Mouse (Mus musculus) kidney, postnatal 0 days (tissue): ENCODE measurements around the gene Flt3. TPM values are rescaled to one million over a fixed set of nuclear protein-coding genes. Genes with fewer than 3 reads are reported as not detected.

Experiments used
- ATAC-seq: fragments of 200-750 bp; cut with Nextera tagmentation; replicated peaks from 2 replicates; pipeline ENCODE4 v1.8.0; 2017; ENCODE audit warnings: low read depth, moderate number of reproducible peaks, moderate TSS enrichment, moderate library complexity; ENCODE audit not compliant: low FRiP score
- DNase-seq: peaks from one replicate; pipeline ENCODE4 v3.0.0-alpha.2; 2016; ENCODE audit warnings: low spot score
- H3K27ac ChIP-seq: fragments of 300-500 bp; sonication (generic); 2 replicates; pipeline ENCODE4 v1.5.1; 2014; ENCODE audit warnings: mild to moderate bottlenecking
- H3K27me3 ChIP-seq: fragments of 300-500 bp; sonication (generic); 2 replicates; pipeline ENCODE4 v1.6.1; 2014; ENCODE audit warnings: low read length, mixed read lengths; ENCODE audit not compliant: insufficient read depth
- H3K36me3 ChIP-seq: fragments of 300-500 bp; sonication (generic); 2 replicates; pipeline ENCODE4 v1.6.1; 2014; ENCODE audit warnings: low read length, mixed read lengths; ENCODE audit not compliant: insufficient read depth
- H3K4me1 ChIP-seq: fragments of 300-500 bp; sonication (generic); replicated peaks from 2 replicates; pipeline ENCODE4 v1.6.1; 2014; ENCODE audit warnings: antibody characterized with exemption, low read length, mixed read lengths; ENCODE audit not compliant: insufficient read depth
- H3K4me2 ChIP-seq: fragments of 300-500 bp; sonication (generic); 2 replicates; pipeline ENCODE4 v1.6.1; 2014; ENCODE audit warnings: mild to moderate bottlenecking, low read length, moderate library complexity, mixed read lengths
- H3K4me3 ChIP-seq: fragments of 300-500 bp; sonication (generic); replicated peaks from 2 replicates; pipeline ENCODE4 v1.5.1; 2014; ENCODE audit warnings: low read depth, low read length
- H3K9ac ChIP-seq: fragments of 300-500 bp; sonication (generic); 2 replicates; pipeline ENCODE4 v1.6.1; 2014; ENCODE audit warnings: low read depth, low read length
- H3K9me3 ChIP-seq: fragments of 300-500 bp; sonication (generic); replicated peaks from 2 replicates; pipeline ENCODE4 v1.6.1; 2016; ENCODE audit warnings: low read length, inconsistent platforms, mixed read lengths
- CTCF ChIP-seq: IDR thresholded peaks from 2 replicates; pipeline ENCODE4 v1.5.1; 2016; ENCODE audit warnings: antibody characterized with exemption, low read depth, mild to moderate bottlenecking, moderate library complexity
- WGBS: fragments of 180-500 bp; shearing (Covaris S2); extraction: QIAGEN DNeasy Blood & Tissue Kit; methylation state at CpG from one replicate; pipeline ENCODE4 v1.1.7; 2014; 5-methylcytosine and 5-hydroxymethylcytosine counted together
- polyA plus RNA-seq: library from polyadenylated mRNA; unstranded; fragments of >200 nt; fragmentation: Nextera tagmentation; extraction: Ambion mirVana; gene quantifications from 2 replicates; pipeline ENCODE4 v1.2.1, GENCODE M21; 2015

The Flt3 gene
- polyA plus RNA-seq, 1 experiment from 2014 or later = 0.08 TPM

DNA sequence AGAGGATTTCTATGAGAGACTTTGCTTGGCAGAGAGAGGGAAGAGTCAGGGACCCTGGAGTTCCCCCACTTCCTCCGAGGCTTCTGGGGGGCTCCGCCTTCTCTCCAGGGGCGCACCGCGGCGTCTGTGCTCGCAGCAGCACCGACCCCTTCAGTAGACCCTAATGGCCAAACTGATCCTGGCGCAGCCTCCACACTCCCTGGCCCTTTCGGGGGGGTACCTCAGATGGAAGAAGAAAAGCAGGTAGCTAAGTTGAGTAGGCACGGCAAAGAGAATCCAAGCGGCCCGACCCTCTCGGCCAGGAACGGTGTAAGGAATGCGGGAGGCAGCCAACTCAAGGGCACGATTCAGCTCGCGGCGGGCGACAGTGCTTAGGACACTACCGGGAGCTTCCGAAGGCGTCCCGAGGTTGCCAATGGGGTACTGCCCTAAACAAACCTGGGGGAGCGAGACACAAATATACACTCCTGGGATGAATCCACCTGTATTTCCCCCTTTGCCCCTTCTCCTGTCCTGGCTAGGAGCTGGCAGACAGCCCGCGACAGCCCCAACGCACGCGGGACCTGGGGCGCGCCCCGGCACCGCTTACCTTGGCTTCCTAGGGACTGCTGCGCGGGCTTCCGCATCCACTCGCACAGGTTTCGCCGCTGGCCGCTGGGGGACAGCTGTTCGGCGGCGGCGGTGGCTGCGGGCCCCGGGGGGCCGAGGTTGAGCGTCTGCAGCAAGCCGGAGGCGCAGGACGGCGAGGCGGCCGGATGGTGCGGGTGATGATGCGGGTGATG, 94.2 kb downstream of the Flt3 start:
- H3K36me3 ChIP-seq = no peaks in the 10 kb centered on the region
- H3K4me1 ChIP-seq = peaks cover 9% of the 10 kb centered on the region
- H3K9me3 ChIP-seq = no peaks in the 10 kb centered on the region
- whole genome bisulfite sequencing = under 1% methylated on average over 57 of the region's 58 CpGs
- ATAC-seq (no peak), DNase-seq (no peak)
- H3K4me2 ChIP-seq = peak overlapping the region; percentile 30; the same call in 1 of the 2 replicates
- TF ChIP-seq CTCF = no peak
- H3K4me3 ChIP-seq = peak overlapping the region; percentile 17; the same call in 1 of the 2 replicates
- H3K27me3 ChIP-seq = peaks cover 96% of the 10 kb centered on the region
- H3K9ac ChIP-seq = no peak overlapping the region
- H3K27ac ChIP-seq = no peak overlapping the region

DNA sequence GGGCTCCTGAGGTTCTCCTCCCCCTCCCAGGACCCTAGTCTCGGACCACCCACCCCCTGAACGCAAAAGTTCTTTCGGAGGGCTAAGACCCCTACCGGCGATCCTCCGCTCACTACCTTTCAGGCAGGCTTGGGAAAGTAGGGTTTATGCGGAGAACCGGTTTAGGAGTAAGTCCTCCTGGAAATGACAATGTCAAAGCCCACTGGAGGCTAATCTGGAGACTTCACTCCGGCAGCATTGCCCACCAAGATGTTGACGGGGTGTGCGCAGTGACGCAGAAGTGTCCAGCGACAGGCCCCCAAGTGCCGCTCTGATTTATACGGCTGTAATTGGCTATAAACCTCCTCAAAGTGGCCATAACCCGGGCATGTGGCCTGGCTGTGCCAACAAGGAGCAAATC, 95.1 kb downstream of the Flt3 start:
- H3K4me3 ChIP-seq = no peak overlapping the region

DNA sequence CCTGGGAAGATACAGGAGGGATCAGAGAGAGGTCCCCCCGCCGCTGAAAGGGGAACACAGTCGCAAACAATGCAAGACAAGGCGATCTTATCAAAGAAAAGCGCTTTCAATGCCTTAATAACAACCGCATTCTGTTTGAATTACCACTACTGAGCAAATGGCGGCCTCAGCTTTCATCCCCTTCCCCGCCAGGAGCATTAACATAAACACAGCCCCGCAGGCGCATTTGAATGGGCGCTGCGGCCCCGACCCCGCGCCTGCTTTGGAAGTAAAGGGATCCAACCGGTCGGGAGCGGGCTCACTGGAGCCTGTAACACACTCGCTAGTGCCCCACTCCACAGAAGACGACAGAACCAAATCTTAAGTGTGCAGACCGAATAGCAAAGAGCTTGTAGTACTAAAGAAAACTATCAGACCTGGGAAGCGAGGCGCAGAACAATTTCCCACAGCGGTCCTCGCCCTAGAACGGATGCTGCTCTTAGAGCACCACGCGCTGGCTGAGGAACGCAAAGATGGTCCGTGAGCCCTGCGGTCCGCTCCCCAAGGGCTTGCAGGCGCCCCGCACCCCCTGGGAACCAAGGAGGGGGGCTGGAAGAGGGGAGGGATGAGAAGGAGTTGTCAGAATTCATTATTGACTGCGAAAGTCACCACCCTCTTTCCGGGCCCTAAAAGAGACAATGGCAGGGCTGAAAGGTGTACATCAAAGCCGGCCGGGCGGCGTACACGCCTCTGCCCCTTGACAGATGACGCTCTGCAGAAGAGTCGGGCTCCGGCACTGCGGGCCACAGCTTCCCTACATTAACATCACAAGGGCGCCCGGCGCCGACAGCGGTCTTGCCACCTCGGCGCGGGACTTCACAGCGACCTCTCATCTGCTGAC, 95.8 kb downstream of the Flt3 start:
- no peak overlapping the region for H3K9ac ChIP-seq
- DNase-seq = no peak
- H3K9me3 ChIP-seq = no peaks in the 10 kb centered on the region
- no peak for ATAC-seq
- no peak overlapping the region for H3K4me3 ChIP-seq
- H3K4me1 ChIP-seq = peaks cover 12% of the 10 kb centered on the region
- no peak for TF ChIP-seq CTCF
- H3K36me3 ChIP-seq = no peaks in the 10 kb centered on the region
- 1% methylated on average over 54 of the region's 54 CpGs for WGBS
- H3K27ac ChIP-seq = no peak overlapping the region
- H3K4me2 ChIP-seq = no peak overlapping the region
- peaks cover 95% of the 10 kb centered on the region for H3K27me3 ChIP-seq

More for the DNA sequence above, 95.1 kb downstream of the Flt3 start:
- Histone ChIP-seq H3K4me1 (peaks cover 9% of the 10 kb centered on the region), H3K4me2 (no peak overlapping the region), H3K9ac (no peak overlapping the region), H3K9me3 (no peaks in the 10 kb centered on the region), H3K27ac (no peak overlapping the region), H3K36me3 (no peaks in the 10 kb centered on the region), H3K27me3 (peaks cover 94% of the 10 kb centered on the region)
- no peak for TF ChIP-seq CTCF
- no peak for DNase-seq
- 2% methylated on average over 16 of the region's 16 CpGs for WGBS
- no peak for ATAC-seq

DNA sequence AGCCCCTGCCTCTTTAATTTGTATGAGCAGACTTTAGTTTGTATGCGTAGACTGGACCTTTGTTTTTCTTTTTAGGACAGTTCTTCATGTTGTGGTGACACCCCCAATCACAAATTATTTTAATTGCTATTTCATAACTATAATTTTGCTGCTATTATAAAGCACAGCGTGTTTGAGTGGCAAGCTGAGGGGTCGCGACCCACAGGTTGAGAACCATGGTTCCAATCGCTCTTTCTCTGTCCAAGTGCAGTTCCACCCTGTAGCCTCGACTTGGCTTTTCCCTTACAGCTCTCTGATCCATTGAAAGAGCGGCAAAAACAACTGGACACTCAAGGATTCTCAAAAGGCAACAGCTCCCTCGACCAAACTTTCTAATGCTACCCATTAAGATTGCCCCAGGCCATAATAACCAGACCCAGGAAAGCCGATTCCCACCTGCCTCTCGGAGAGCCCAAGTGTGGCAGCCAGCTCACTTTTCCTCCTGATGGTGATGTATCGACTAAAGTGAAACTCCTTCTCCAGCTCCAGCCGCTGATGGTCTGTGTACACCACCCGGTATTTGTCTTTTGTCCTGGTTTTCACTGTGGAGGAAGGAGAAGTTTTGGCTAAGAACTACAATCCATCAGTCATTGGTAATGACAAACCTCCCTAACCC, 97.4 kb downstream of the Flt3 start:
- no peak for TF ChIP-seq CTCF
- DNase-seq (no peak), ATAC-seq (no peak)
- Histone ChIP-seq H3K27ac (no peak overlapping the region), H3K4me2 (no peak overlapping the region), H3K36me3 (no peaks in the 10 kb centered on the region), H3K9me3 (no peaks in the 10 kb centered on the region), H3K4me3 (no peak overlapping the region), H3K27me3 (peaks cover 95% of the 10 kb centered on the region), H3K9ac (no peak overlapping the region), H3K4me1 (peaks cover 15% of the 10 kb centered on the region)
- WGBS = 6% methylated on average over 13 of the region's 13 CpGs

DNA sequence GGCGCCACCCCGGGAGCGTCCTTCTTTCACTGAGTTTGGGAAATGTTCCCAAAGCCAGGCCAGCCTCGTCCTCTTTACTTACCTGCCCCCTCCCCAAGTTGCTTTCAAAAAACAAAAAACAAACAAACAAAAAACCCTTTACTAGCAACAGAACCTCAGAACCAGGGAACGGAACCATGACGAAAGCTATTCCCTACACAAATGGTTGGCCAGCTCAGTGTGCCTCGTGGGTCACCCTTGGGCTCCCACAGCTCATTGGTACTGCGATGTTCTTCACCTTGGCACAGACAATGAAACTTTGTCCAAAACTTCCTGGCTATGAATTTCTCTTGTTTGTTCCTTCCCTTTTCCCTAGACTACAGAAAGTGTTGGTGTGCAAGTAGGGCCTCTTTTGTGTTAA, 98.1 kb downstream of the Flt3 start:
- Histone ChIP-seq H3K4me3 (no peak overlapping the region), H3K9ac (no peak overlapping the region)

DNA sequence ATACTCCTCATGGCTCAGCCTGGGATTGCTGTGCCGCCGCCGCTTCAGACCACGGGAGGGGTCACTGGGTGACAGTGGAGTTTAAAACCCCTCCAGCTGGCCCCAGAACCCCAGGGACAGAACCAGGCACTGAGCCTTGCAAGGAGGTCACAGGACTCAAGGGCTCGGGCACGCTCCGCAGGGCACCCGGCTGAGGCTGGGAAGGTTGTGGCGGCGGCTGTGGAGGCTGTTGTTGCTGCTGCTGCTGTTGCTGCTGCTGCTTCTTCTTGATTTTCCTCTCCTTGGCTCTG, 98.6 kb downstream of the Flt3 start:
- H3K27me3 ChIP-seq = peaks cover 88% of the 10 kb centered on the region
- ATAC-seq (no peak), DNase-seq (no peak)
- no peak overlapping the region for H3K9ac ChIP-seq
- H3K36me3 ChIP-seq = no peaks in the 10 kb centered on the region
- 3% methylated on average over 10 of the region's 10 CpGs for WGBS
- no peak overlapping the region for H3K4me2 ChIP-seq
- H3K4me1 ChIP-seq = peaks cover 13% of the 10 kb centered on the region
- TF ChIP-seq CTCF = no peak
- no peak overlapping the region for H3K4me3 ChIP-seq
- no peak overlapping the region for H3K27ac ChIP-seq
- H3K9me3 ChIP-seq = no peaks in the 10 kb centered on the region

More for the DNA sequence above, 98.1 kb downstream of the Flt3 start:
- Histone ChIP-seq H3K4me1 (peaks cover 15% of the 10 kb centered on the region), H3K27ac (no peak overlapping the region), H3K4me2 (no peak overlapping the region), H3K27me3 (peaks cover 92% of the 10 kb centered on the region), H3K36me3 (no peaks in the 10 kb centered on the region), H3K9me3 (no peaks in the 10 kb centered on the region)
- WGBS = 11% methylated on average over 8 of the region's 8 CpGs
- no peak for ATAC-seq
- no peak for TF ChIP-seq CTCF
- no peak for DNase-seq
